Mouse (Mus musculus): ENCODE measurements around the gene Gpr160. TPM values are rescaled to one million over a fixed set of nuclear protein-coding genes. Genes with fewer than 3 reads are reported as not detected.

Gene Gpr160
- polyA plus RNA-seq, 1 experiment from 2014 or later = 5.5 TPM

DNA sequence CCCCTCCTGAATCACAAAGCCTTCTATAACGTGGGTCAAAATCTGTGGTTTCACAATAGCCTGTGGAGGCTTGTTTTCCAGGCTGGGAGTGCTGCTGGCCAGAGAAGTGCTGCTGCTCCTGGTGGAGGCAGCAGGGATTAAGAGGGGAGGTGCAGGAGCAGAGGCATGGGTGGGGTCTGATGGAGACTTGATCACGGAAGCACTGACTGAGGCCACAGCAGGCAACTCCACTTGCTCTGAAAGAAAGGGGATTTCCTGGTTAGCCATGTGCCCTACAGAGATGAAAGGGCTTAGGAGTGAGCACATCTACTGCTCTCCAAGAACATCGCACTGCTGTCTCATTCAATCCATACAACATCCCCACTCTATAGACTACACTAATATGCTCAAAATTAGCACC is 74.1 kb downstream of the Gpr160 start:
- Histone ChIP-seq H3K4me2 (replicated peaks; ENCODE audit: low read depth, low read length) (no peak overlapping the region), H3K27ac (ENCODE audit: low read length) (no peak overlapping the region), H3K4me3 (ENCODE audit: low read depth, low read length) (no peak overlapping the region), H3K27me3 (replicated peaks; ENCODE audit: insufficient read depth, low read length) (no peaks in the 10 kb centered on the region), H3K36me3 (ENCODE audit: insufficient read depth, low read length) (peaks cover 23% of the 10 kb centered on the region; the same call in 1 of the 2 replicates), H3K4me1 (ENCODE audit: insufficient read depth, low read depth, low read length) (no peaks in the 10 kb centered on the region), H3K9ac (replicated peaks; ENCODE audit: low read depth) (no peak overlapping the region), H3K9me3 (ENCODE audit: low read length) (no peaks in the 10 kb centered on the region)
- TF ChIP-seq EP300 (IDR thresholded peaks at IDR 0.05) = no peak
- TF ChIP-seq CTCF (IDR thresholded peaks at IDR 0.05) = peak; percentile 50
- ATAC-seq = peak; percentile 66
- WGBS = 51% methylated on average over 3 of the region's 3 CpGs
- peak; percentile 51 for DNase-seq (ENCODE audit: low spot score)

DNA sequence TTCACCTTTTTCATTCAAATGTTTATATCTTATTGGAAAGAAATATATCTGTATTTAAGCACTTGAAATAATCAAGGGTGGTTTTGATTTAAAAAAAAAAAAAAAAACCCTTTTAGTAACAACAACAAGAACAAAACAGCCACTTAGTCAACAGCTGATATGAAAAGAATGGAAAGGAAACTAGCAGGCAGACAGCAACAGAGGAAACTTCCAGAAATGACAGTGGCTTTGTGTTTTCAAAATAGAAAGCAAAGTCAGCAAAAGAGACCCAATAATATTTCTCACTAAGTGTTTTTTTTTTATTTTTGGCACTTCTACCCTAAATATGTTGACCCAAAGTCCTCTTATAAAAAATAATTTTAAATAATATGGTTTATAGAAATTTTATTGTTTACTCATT is 78.6 kb downstream of the Gpr160 start:
- Histone ChIP-seq H3K9me3 (ENCODE audit: low read length) (no peaks in the 10 kb centered on the region), H3K4me2 (replicated peaks; ENCODE audit: low read depth, low read length) (no peak overlapping the region), H3K4me3 (ENCODE audit: low read depth, low read length) (no peak overlapping the region), H3K27ac (ENCODE audit: low read length) (no peak overlapping the region), H3K9ac (replicated peaks; ENCODE audit: low read depth) (no peak overlapping the region), H3K4me1 (ENCODE audit: insufficient read depth, low read depth, low read length) (no peaks in the 10 kb centered on the region), H3K27me3 (replicated peaks; ENCODE audit: insufficient read depth, low read length) (no peaks in the 10 kb centered on the region), H3K36me3 (ENCODE audit: insufficient read depth, low read length) (peaks cover 11% of the 10 kb centered on the region; the same call in 1 of the 2 replicates)
- DNase-seq (ENCODE audit: low spot score) (no peak), ATAC-seq (no peak)
- TF ChIP-seq EP300 (IDR thresholded peaks at IDR 0.05) = no peak
- TF ChIP-seq CTCF (IDR thresholded peaks at IDR 0.05) = no peak

Other genes with a start within 250 kb of the Gpr160 start
- not detected in 2 replicates for gene Lrriq4, start 211.4 kb upstream of the Gpr160 start, polyA plus RNA-seq (2015; fragmentation: Nextera tagmentation; extraction: Ambion mirVana)
- gene Lrrc34, start 208.1 kb upstream of the Gpr160 start, polyA plus RNA-seq (2015; fragmentation: Nextera tagmentation; extraction: Ambion mirVana) = 7.9 and 9.6 TPM in 2 replicates
- gene Lrrc31, start 156.1 kb upstream of the Gpr160 start, polyA plus RNA-seq (2015; fragmentation: Nextera tagmentation; extraction: Ambion mirVana) = 0.17 and 0.55 TPM in 2 replicates
- gene Samd7, start 109.7 kb upstream of the Gpr160 start, polyA plus RNA-seq (2015; fragmentation: Nextera tagmentation; extraction: Ambion mirVana) = not detected in 2 replicates
- gene Sec62, start 63.1 kb upstream of the Gpr160 start, polyA plus RNA-seq (2015; fragmentation: Nextera tagmentation; extraction: Ambion mirVana) = 145 and 152 TPM in 2 replicates
- 4.4 and 4.8 TPM in 2 replicates for gene Phc3, start 113.5 kb downstream of the Gpr160 start, polyA plus RNA-seq (2015; fragmentation: Nextera tagmentation; extraction: Ambion mirVana)
- gene Prkci, start 139.8 kb downstream of the Gpr160 start, polyA plus RNA-seq (2015; fragmentation: Nextera tagmentation; extraction: Ambion mirVana) = 37.1 and 43.8 TPM in 2 replicates
- 24.8 and 29.6 TPM in 2 replicates for gene Skil, start 239.1 kb downstream of the Gpr160 start, polyA plus RNA-seq (2015; fragmentation: Nextera tagmentation; extraction: Ambion mirVana)

Measured in lung, postnatal 0 days (tissue).